Mouse (Mus musculus) lung, embryonic 15.5 days (tissue): ENCODE data around the gene Dst. TPM values are rescaled to one million over a fixed set of nuclear protein-coding genes. Genes with fewer than 3 reads are reported as not detected.

Experiments used
- ATAC-seq: fragments of 200-750 bp; cut with Nextera tagmentation; 2 replicates; pipeline ENCODE4 v1.8.0; 2017; ENCODE audit warnings: moderate number of reproducible peaks, borderline replicate concordance; ENCODE audit not compliant: low FRiP score, low TSS enrichment; ENCODE audit errors: extremely low read depth
- H3K27ac ChIP-seq: fragments of 300-500 bp; sonication (generic); 2 replicates; pipeline ENCODE4 v1.5.1; 2015; ENCODE audit warnings: moderate library complexity, mild to moderate bottlenecking, inconsistent platforms
- H3K27me3 ChIP-seq: fragments of 300-500 bp; sonication (generic); 2 replicates; pipeline ENCODE4 v1.6.1; 2015; ENCODE audit warnings: inconsistent platforms
- H3K36me3 ChIP-seq: fragments of 300-500 bp; sonication (generic); 2 replicates; pipeline ENCODE4 v1.6.1; 2015; ENCODE audit warnings: inconsistent platforms
- H3K4me1 ChIP-seq: fragments of 300-500 bp; sonication (generic); 2 replicates; pipeline ENCODE4 v1.6.1; 2015; ENCODE audit warnings: inconsistent platforms
- H3K4me2 ChIP-seq: fragments of 300-500 bp; sonication (generic); 2 replicates; pipeline ENCODE4 v1.6.1; 2015; ENCODE audit warnings: inconsistent platforms, mild to moderate bottlenecking, moderate library complexity
- H3K4me3 ChIP-seq: fragments of 300-500 bp; sonication (generic); 2 replicates; pipeline ENCODE4 v1.5.1; 2015; ENCODE audit warnings: mild to moderate bottlenecking, inconsistent platforms
- H3K9ac ChIP-seq: fragments of 300-500 bp; sonication (generic); 2 replicates; pipeline ENCODE4 v1.6.1; 2015; ENCODE audit warnings: inconsistent platforms
- H3K9me3 ChIP-seq: fragments of 300-500 bp; sonication (generic); 2 replicates; pipeline ENCODE4 v1.6.1; 2016; ENCODE audit warnings: inconsistent platforms
- WGBS: fragments of 180-500 bp; shearing (Covaris S2); methylation state at CpG from one replicate; pipeline ENCODE4 v1.1.7; 2015; 5-methylcytosine and 5-hydroxymethylcytosine counted together
- polyA plus RNA-seq: library from polyadenylated mRNA; unstranded; fragments of >200 nt; fragmentation: Nextera tagmentation; extraction: Ambion mirVana; gene quantifications from 2 replicates; pipeline ENCODE4 v1.2.1, GENCODE M21; 2015

The Dst gene
- polyA plus RNA-seq, 1 experiment from 2014 or later: 15.2 TPM

- no peak overlapping the region for H3K27ac ChIP-seq
- no peaks in the 10 kb centered on the region for H3K27me3 ChIP-seq
- H3K4me3 ChIP-seq: no peak overlapping the region
- H3K36me3 ChIP-seq: no peaks in the 10 kb centered on the region
- no peaks in the 10 kb centered on the region for H3K4me1 ChIP-seq
- 89% methylated on average over 5 of the region's 5 CpGs for WGBS
- no peak overlapping the region for H3K4me2 ChIP-seq
- no peak overlapping the region for H3K9ac ChIP-seq
- H3K9me3 ChIP-seq: no peaks in the 10 kb centered on the region
- no peak for ATAC-seq
These were observed 244.7 kb downstream of the Dst start for GRCm38 (mm10) chr1:34152683-34153082.

- Histone ChIP-seq H3K4me3 (no peak overlapping the region), H3K9me3 (no peaks in the 10 kb centered on the region), H3K4me1 (no peaks in the 10 kb centered on the region), H3K27me3 (no peaks in the 10 kb centered on the region), H3K27ac (no peak overlapping the region), H3K9ac (no peak overlapping the region), H3K36me3 (no peaks in the 10 kb centered on the region), H3K4me2 (no peak overlapping the region)
- ATAC-seq: no peak
- WGBS: 78% methylated on average over 7 of the region's 7 CpGs
These were observed 248.0 kb downstream of the Dst start for GRCm38 (mm10) chr1:34156058-34156457.

- Histone ChIP-seq H3K9me3 (no peaks in the 10 kb centered on the region), H3K4me3 (no peak overlapping the region), H3K36me3 (no peaks in the 10 kb centered on the region), H3K27ac (no peak overlapping the region), H3K4me1 (no peaks in the 10 kb centered on the region), H3K4me2 (no peak overlapping the region), H3K27me3 (no peaks in the 10 kb centered on the region), H3K9ac (no peak overlapping the region)
- WGBS: 79% methylated on average over 10 of the region's 10 CpGs
- ATAC-seq: no peak
These were observed 249.7 kb downstream of the Dst start for GRCm38 (mm10) chr1:34157702-34158101.

- Histone ChIP-seq H3K27ac (no peak overlapping the region), H3K9ac (no peak overlapping the region), H3K4me1 (no peaks in the 10 kb centered on the region), H3K27me3 (no peaks in the 10 kb centered on the region), H3K4me2 (no peak overlapping the region), H3K4me3 (no peak overlapping the region), H3K36me3 (no peaks in the 10 kb centered on the region), H3K9me3 (no peaks in the 10 kb centered on the region)
- ATAC-seq: no peak
- 74% methylated on average over 11 of the region's 11 CpGs for WGBS
These were observed 250.8 kb downstream of the Dst start for GRCm38 (mm10) chr1:34158822-34159221.

- H3K4me1 ChIP-seq: no peaks in the 10 kb centered on the region
- H3K36me3 ChIP-seq: no peaks in the 10 kb centered on the region
- H3K4me2 ChIP-seq: no peak overlapping the region
These were observed 251.9 kb downstream of the Dst start for GRCm38 (mm10) chr1:34159898-34160297.

GRCm38 (mm10) chr1:34164616-34165295, 256.7 kb downstream of the Dst start:
- H3K4me1 ChIP-seq: 0 out of 2 replicates have a peak, but pooled peaks cover 5% of the 10 kb centered on the region
- no peak overlapping the region for H3K27ac ChIP-seq
- WGBS: 67% methylated on average over 14 of the region's 14 CpGs
- H3K9me3 ChIP-seq: no peaks in the 10 kb centered on the region
- H3K36me3 ChIP-seq: no peaks in the 10 kb centered on the region
- H3K9ac ChIP-seq: no peak overlapping the region
- no peaks in the 10 kb centered on the region for H3K27me3 ChIP-seq
- no peak overlapping the region for H3K4me3 ChIP-seq
- no peak for ATAC-seq
- no peak overlapping the region for H3K4me2 ChIP-seq

More at GRCm38 (mm10) chr1:34159898-34160297, 251.9 kb downstream of the Dst start:
- WGBS: 82% methylated on average over 7 of the region's 7 CpGs
- Histone ChIP-seq H3K27me3 (no peaks in the 10 kb centered on the region), H3K9me3 (no peaks in the 10 kb centered on the region), H3K27ac (no peak overlapping the region), H3K9ac (no peak overlapping the region), H3K4me3 (no peak overlapping the region)
- ATAC-seq: no peak

- 0 out of 2 replicates have a peak, but pooled peaks cover 5% of the 10 kb centered on the region for H3K4me1 ChIP-seq
- no peak for ATAC-seq
- no peak overlapping the region for H3K4me3 ChIP-seq
- no peaks in the 10 kb centered on the region for H3K9me3 ChIP-seq
- no peaks in the 10 kb centered on the region; the same call in 1 of the 2 replicates for H3K36me3 ChIP-seq
- H3K27me3 ChIP-seq: no peaks in the 10 kb centered on the region
- H3K4me2 ChIP-seq: no peak overlapping the region
- H3K9ac ChIP-seq: no peak overlapping the region
- WGBS: 94% methylated on average over 4 of the region's 4 CpGs
- H3K27ac ChIP-seq: no peak overlapping the region
These were observed 257.9 kb downstream of the Dst start for GRCm38 (mm10) chr1:34165926-34166325.

- H3K9me3 ChIP-seq: no peaks in the 10 kb centered on the region
- H3K4me2 ChIP-seq: no peak overlapping the region
- H3K27ac ChIP-seq: no peak overlapping the region
- H3K4me3 ChIP-seq: no peak overlapping the region
- ATAC-seq: peak; percentile 62; the same call in 1 of the 2 replicates
- H3K36me3 ChIP-seq: no peaks in the 10 kb centered on the region; the same call in 1 of the 2 replicates
- 0 out of 2 replicates have a peak, but pooled peaks cover 5% of the 10 kb centered on the region for H3K4me1 ChIP-seq
- no peaks in the 10 kb centered on the region for H3K27me3 ChIP-seq
- WGBS: 39% methylated on average over 19 of the region's 19 CpGs
- H3K9ac ChIP-seq: no peak overlapping the region
These were observed 259.4 kb downstream of the Dst start for GRCm38 (mm10) chr1:34167151-34168057.

GRCm38 (mm10) chr1:34169086-34169485, 261.1 kb downstream of the Dst start:
- no peaks in the 10 kb centered on the region; the same call in 1 of the 2 replicates for H3K36me3 ChIP-seq
- no peak overlapping the region for H3K4me3 ChIP-seq
- 93% methylated on average over 12 of the region's 12 CpGs for WGBS

GRCm38 (mm10) chr1:34174517-34174916, 266.5 kb downstream of the Dst start:
- Histone ChIP-seq H3K36me3 (peaks cover 5% of the 10 kb centered on the region; the same call in 1 of the 2 replicates), H3K27ac (no peak overlapping the region), H3K9me3 (no peaks in the 10 kb centered on the region), H3K27me3 (no peaks in the 10 kb centered on the region), H3K4me2 (no peak overlapping the region), H3K4me1 (no peaks in the 10 kb centered on the region), H3K9ac (no peak overlapping the region), H3K4me3 (no peak overlapping the region)
- 90% methylated on average over 15 of the region's 15 CpGs for WGBS
- no peak for ATAC-seq

More at GRCm38 (mm10) chr1:34169086-34169485, 261.1 kb downstream of the Dst start:
- Histone ChIP-seq H3K27ac (no peak overlapping the region), H3K9me3 (no peaks in the 10 kb centered on the region), H3K4me1 (0 out of 2 replicates have a peak, but pooled peaks cover 5% of the 10 kb centered on the region), H3K27me3 (no peaks in the 10 kb centered on the region), H3K9ac (no peak overlapping the region), H3K4me2 (no peak overlapping the region)
- no peak for ATAC-seq

GRCm38 (mm10) chr1:34174961-34175360, 266.9 kb downstream of the Dst start:
- no peak for ATAC-seq
- no peak overlapping the region for H3K27ac ChIP-seq
- H3K9ac ChIP-seq: no peak overlapping the region
- no peaks in the 10 kb centered on the region for H3K27me3 ChIP-seq
- H3K9me3 ChIP-seq: no peaks in the 10 kb centered on the region
- WGBS: 76% methylated on average over 8 of the region's 8 CpGs
- H3K36me3 ChIP-seq: peaks cover 5% of the 10 kb centered on the region; the same call in 1 of the 2 replicates
- no peak overlapping the region for H3K4me2 ChIP-seq
- H3K4me1 ChIP-seq: no peaks in the 10 kb centered on the region
- no peak overlapping the region for H3K4me3 ChIP-seq
